Mouse (Mus musculus): Measurements from ENCODE around the gene Cacna1c.
A peak's percentile ranks its signal among the peaks of the same experiment; 100 is the strongest.

Gene Cacna1c

GRCm38 (mm10) chr6:118952377-118952776 lies 243.8 kb downstream of the Cacna1c start:
- DNase-seq = peak; percentile 48 to 57

GRCm38 (mm10) chr6:118950190-118950589 lies 246.0 kb downstream of the Cacna1c start:
- DNase-seq = no peak

- no peak for DNase-seq
Observed at GRCm38 (mm10) chr6:118947286-118947685, 248.9 kb downstream of the Cacna1c start.

- DNase-seq = no peak
Observed at GRCm38 (mm10) chr6:118946660-118947059, 249.6 kb downstream of the Cacna1c start.

GRCm38 (mm10) chr6:118944093-118944492 lies 252.1 kb downstream of the Cacna1c start:
- no peak for DNase-seq

- no peak for DNase-seq
Observed at GRCm38 (mm10) chr6:118941816-118942215, 254.4 kb downstream of the Cacna1c start.

GRCm38 (mm10) chr6:118941036-118941435 lies 255.2 kb downstream of the Cacna1c start:
- no peak for DNase-seq

- no peak for DNase-seq
Observed at GRCm38 (mm10) chr6:118939626-118940025, 256.6 kb downstream of the Cacna1c start.

- DNase-seq = peak in 1 of 2 experiments; percentile 39
Observed at GRCm38 (mm10) chr6:118938386-118939096, 257.7 kb downstream of the Cacna1c start.

- peak; percentile 66 to 71 for DNase-seq
Observed at GRCm38 (mm10) chr6:118937536-118937935, 258.7 kb downstream of the Cacna1c start.

GRCm38 (mm10) chr6:118935520-118936415 lies 260.4 kb downstream of the Cacna1c start:
- DNase-seq = peak; percentile 72 to 81

- no peak for DNase-seq
Observed at GRCm38 (mm10) chr6:118934243-118934902, 261.8 kb downstream of the Cacna1c start.

GRCm38 (mm10) chr6:118933017-118933594 lies 263.1 kb downstream of the Cacna1c start:
- DNase-seq = no peak

GRCm38 (mm10) chr6:118932002-118932700 lies 264.1 kb downstream of the Cacna1c start:
- DNase-seq = no peak

GRCm38 (mm10) chr6:118926669-118927068 lies 269.5 kb downstream of the Cacna1c start:
- DNase-seq = no peak

- DNase-seq = peak; percentile 51 to 62
Observed at GRCm38 (mm10) chr6:118924426-118924825, 271.8 kb downstream of the Cacna1c start.

GRCm38 (mm10) chr6:118923926-118924325 lies 272.3 kb downstream of the Cacna1c start:
- DNase-seq = peak; percentile 80

GRCm38 (mm10) chr6:118923212-118923577 lies 273.0 kb downstream of the Cacna1c start:
- peak; percentile 42 to 46 for DNase-seq

GRCm38 (mm10) chr6:118922328-118923211 lies 273.6 kb downstream of the Cacna1c start:
- DNase-seq = peak; percentile 88 to 93

GRCm38 (mm10) chr6:118908176-118908575 lies 288.0 kb downstream of the Cacna1c start:
- DNase-seq = no peak

GRCm38 (mm10) chr6:118907704-118908103 lies 288.5 kb downstream of the Cacna1c start:
- DNase-seq = no peak
